Mouse (Mus musculus) right cerebral cortex, postnatal 14 days (tissue): Measurements from ENCODE around the gene Nlgn1.

ENCODE experiments used
- DNase-seq: peaks from one replicate; pipeline ENCODE4 v3.0.0; 2022

Gene Nlgn1

DNA sequence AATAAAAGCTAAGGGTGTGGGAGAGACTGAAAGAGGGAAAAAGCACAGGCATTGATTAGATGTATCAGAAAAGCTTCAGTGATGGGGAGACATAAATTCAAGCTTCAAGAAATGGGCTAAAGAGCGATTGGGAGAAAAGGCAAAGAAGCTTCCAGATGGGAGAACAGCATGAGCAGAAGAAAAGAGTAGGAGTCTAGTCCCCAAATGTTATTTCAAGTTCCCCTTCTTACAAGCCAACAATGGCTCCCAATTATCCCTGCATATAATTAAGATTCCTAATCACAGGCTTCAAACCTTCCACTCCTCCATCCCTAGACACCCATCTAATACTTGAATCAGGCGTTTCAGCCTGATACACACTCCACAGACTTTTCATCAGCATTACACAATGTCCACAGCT lies 292.6 kb downstream of the Nlgn1 start:
- no peak for DNase-seq

DNA sequence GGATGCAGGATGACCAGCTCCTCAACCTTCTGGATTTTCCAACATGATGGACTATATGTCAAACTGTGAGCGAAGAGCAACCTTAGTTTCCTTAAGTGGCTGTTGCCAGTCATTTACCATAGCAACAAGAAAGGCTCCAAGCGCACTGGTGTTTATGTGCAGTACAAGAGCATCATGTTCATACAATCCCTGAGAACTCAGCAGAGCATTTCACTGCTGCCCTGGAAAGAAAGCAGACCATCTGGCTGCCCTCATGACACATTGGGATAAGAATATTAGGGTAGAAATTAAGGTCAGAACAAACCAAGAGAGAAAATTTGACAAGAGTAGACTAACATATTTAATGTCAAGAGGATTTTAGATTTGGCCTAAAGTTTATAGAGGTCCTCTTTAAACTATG lies 306.2 kb downstream of the Nlgn1 start:
- DNase-seq = no peak

DNA sequence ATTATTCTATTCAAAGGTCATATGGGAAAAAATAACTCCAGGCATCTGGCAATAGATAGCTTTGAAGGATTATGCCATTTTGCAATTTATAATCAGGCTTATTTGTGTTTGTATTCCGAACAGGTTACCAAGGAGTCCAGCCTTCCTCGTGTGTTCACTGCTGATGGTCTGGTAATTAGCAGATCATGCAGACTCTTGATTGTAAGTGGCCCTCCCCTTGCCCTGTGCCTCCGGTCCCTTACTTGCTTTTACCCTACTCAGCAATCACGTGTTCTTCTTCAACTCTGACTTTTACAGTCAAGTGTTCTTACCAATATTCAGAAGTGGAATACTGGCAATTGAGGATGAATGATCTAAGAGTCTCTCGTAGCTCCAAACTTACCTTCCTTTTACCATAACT lies 309.0 kb downstream of the Nlgn1 start:
- DNase-seq = no peak

DNA sequence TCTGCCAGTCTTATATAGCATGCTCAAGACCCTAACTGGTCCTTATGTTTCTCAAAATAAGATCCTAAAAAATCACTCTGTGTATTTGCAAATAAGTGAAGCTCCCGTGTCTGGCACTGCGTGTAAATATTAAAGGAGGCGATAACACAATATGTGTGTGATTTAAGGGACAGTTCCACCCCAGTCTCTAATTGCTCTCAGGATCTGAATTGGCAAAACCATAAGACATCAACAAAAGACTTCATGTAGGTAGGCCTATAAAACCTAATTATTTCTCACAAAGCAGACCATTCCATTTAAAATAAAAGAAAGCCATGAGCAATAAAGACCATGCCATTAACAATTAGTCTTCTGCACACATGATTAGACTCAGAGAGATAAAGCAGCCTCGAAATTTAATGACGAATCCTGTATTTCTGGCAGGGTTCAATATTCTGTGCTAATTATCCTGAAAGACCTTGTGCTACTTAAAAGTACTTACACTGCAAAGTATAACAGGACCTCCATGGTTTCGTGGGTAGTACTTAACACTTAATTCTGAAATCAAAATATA lies 310.6 kb downstream of the Nlgn1 start:
- no peak for DNase-seq

DNA sequence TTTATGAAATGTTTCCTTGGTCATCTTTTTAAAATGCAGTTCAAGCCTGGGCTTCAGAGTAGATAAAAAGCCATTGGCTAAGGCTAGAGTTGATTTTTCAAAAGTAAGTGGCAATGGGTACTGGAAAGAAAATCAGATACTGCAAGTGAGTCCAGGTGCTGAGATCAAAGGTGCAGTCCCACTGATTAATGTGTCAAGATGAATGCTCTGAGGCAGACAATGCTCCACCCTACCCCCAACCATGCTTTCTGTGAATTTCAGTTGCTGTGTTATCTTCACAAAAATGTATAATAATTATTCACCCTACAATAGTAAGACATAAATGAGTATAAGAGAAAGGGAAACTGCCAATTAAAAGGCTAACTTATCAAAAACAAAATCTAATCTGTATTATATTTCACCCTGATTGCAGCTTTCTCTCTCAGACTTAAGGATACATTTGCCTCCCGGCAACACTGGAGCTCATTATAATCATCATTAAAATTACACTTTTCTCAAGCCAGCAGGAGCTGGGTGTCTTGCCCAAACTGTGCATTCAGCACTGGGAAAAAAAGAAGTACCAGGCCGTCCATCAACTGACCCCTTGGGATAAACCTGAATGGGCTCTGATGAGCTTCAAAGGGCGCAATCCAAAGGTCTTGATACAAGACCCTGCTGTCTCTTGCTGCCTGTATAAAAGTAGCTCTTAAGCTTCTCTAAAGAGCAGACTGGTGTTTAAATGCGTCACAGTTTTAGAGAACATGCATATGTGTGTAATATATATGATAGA lies 320.8 kb downstream of the Nlgn1 start:
- no peak for DNase-seq

DNA sequence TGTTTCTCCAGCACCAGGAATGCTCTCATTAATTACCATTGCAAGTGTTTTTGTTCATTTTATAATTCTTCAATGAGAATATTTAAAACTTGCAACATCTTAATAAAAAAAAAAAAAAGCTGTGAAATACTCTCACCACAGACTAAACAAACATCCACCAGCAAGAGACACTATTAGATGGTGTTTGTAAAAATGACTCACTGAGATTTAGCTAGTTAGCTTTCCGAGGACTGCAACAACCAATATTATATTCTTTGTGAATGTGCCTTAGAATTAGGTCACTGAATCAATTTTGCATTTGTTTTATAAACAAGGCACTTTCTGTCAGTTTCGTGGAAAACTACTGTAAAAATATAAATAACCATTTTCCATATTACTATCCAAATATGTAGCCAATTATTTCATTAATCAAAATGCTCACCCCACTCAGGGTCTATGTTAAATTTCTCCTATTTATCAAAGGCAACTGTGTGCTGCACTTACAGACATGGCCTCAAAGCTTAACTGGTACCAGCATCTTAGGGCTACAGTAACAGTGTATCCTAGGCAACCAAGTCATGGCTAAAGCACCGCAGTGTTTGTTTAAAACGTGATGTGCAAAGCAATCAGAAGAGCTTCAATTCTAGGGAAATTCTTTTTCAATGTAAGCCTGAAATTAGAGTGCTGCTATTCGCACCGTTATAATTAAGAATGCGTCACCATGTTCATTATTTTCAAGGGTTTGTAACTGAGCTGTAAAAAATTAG lies 329.2 kb downstream of the Nlgn1 start:
- no peak for DNase-seq

DNA sequence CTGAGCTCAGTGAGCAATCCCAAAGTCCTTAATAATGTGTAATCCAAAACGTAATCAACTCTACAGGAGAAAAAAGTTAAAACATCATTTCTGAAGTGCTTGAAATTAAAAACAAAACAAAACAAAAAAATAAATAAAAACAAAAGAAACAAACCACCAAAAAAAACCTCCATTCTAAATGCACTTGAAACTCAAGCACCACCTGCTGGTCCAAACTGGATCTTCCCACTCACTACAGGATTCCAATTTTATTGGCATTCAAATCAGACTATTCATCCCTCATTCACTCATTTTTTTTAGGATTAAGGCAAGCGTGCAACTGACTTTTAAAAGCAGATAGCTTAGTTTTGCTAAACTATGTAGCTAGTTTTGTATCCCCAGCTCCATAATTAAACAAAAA lies 329.9 kb downstream of the Nlgn1 start:
- DNase-seq = peak; percentile 21

DNA sequence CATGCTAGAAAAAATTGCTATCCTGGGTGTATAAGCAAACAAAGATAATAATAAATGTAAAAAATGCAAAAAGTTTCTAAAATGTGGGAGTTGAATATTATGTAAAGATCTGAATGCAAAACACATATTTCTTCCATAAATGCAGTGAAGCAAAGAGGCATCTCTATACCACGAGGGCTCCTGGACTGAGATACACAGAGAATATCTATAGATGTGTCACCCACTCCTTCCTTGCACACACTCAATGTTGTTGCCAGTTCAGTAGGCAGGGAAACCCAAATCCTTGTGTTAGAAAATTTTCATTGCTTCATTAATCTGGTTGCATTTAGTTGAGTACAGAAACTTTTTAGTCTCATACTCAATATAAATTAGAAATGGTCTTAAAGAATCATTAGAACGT lies 364.7 kb downstream of the Nlgn1 start:
- DNase-seq = no peak

DNA sequence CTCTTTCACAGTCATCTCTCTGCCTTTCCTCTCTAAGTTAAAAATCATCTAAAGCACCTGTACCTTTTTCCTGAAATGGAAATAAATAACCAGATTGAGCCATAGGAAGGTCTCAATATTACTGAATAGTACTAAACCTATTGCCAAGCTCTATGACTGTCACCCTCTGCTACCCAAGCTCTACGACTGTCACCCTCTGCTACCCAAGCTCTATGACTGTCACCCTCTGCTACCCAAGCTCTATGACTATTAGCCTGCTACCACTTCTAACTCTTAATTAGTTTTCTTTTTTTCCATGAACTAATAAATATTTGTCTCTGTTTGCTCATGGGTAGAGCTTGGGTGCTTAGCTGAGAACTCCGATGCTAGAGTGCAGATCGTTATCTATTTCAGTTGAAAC lies 368.0 kb downstream of the Nlgn1 start:
- DNase-seq = no peak

DNA sequence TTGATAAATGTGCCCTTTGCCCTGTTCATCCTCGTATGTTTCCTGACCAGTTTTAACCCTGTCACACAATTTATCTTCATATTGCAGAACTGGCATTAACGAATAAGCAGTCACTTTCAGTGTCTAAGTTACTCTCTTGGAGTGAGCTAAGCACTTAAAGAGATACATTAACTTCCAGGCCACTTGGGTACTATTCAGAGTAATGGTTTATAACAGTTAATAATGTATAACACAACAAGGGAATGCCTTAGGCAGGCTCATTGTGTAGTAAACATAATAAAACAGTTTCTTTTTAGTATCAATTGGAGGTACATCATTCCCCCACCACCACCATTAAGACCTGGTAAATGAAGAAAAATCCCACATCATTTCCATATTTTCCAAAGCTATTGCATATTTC lies 368.7 kb downstream of the Nlgn1 start:
- DNase-seq = no peak

DNA sequence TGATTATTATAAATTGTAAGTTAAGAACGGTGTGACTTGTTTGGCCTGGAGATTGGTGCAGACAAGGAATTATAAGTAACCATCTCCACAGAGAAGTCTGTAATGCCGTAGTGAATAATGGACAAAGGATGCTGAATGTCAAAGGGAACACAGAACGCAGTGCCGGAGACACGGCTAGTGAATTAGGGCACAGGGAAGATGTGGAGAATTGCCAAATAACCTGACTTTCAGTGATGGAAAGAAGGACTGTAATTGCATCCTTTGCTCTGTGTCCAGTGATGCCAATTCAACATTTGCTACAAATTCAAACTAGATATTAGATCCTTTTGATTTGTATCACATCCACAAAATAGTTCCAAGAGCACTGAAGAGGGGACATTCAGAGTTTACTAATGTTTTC lies 415.7 kb downstream of the Nlgn1 start:
- DNase-seq = no peak

DNA sequence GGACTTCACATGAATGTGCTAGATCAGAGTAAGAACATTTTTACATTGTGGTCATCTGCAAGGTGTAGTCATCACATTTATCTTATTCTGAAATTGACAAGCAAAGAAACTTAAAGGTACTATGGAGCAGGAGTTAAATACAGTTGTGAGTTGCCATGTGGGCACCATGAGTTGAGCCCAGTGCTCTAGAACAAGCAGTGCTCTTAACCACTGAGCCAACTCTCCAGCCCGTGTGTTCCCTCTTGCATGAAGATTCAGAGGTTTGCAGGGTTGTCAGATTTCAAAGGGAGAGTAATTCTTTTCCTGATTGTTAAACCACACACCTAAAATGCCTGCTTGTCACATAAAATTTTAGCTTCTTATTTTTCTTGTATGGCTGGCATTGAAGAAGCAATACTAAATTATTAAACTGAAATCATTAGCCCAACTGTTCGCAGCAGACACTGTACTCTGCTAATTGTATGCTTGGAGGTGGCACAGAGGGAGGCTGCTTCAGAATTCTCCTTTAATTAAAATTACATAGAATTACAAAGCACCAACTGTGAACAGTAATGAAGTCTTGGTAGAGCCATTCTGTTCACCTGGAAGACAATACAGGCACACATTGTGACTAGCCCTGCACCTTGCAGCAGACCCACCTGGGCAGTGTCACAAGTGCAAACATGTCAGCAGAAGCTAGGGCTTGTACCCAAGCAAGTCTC lies 417.7 kb downstream of the Nlgn1 start:
- DNase-seq = no peak

DNA sequence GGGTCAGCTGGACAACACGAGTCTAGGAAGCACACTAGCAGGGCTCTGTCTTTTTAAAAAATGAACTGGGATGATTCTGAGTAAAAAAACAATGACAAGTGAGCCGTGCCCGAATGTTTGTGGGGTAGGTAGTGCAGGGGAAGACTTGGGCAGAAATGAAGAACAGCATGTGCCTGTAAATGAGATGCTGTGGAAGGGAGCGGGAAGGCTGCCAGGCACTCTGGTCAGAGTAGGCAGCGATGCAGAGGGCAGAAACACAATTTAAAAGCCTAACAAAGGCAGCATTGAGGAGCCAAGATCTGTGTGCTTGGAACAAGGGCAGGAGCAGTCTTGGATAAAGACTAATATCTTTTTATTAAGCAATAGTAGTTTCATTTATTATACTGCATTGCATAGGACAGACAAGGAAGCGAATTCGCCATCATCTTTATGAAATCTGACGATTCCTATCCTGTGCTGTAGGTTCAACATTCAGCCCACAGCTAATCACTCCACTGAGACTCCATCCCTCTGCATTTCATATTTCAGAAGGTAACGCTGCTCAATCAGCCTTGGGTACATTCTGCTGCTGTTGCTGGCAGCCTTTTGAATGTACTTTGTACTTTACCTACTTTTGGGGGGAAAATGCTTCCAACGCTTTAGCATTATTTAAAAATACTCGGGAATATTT lies 429.0 kb downstream of the Nlgn1 start:
- DNase-seq = peak; percentile 66

DNA sequence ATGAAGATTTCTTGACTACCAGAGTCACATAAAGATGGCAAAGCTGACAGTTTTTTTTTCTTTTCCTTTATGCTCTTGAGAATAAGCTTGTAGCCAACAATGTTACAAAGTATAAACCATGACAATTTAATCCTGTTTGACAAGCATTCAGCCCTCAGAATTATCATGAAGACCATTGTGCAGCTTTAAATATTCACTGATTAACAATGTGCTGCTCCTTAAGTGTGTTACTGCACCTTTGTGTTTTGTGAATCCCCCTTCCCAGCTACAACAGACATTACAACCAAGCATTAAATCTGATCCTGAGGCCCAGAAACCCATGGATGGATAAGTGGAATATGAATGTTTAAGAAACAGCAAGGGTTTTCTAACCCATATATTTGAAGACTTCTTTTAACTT lies 434.8 kb downstream of the Nlgn1 start:
- no peak for DNase-seq

DNA sequence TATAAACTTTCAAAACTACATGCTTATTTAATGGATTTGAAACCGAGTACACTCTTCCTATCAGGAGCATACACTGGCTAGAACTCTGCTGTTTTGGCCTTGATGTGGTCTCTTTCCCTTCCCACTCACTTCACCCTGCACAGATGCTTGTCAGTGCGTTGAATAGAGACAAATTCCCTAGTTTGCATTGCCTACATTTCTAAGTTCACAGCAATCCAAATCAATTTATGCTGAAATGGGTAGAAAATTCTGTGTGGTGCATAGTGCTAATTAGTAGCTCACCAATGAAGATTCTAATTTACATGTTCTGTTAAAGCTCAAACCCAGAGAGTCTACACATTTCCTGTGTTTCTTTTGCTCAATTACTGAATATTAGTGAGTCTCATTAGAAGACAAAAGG lies 447.5 kb downstream of the Nlgn1 start:
- DNase-seq = no peak

DNA sequence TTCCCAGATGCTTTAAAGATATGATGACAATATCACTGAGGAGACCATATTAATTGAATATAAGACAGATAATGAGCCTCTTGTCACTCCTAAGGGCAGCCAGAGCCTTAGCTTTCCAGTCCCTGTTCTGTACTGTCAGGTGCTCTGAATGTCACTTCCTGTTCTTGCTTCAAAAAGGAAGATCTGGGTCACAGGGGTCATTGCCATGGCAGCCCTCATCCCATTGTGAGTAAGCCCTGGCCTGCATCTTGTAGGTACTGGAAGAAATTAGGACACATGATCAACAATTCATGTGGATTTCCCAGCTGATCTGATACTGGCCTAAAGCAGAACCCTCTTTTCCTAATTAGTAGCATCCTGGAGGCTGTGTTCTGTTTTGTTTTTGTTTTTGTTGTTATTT lies 463.1 kb downstream of the Nlgn1 start:
- DNase-seq = no peak

DNA sequence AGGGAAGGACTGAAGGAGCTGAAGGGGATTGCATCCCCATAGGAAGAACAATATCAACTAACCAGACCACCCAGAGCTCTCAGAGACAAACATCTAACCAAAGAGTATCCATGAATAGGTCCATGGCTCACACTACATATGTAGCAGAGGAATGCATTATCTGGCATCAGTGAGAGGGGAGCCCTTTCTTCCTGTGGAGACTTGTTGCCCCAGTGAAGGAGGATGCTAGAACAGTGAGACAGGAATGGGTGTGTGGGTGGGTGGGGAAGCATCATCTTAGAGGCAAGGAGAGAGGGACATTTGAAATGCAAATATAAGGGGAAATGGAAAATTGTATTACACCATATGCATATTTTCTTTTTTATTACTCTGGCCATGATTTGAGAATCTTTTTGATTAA lies 473.9 kb downstream of the Nlgn1 start:
- DNase-seq = no peak

DNA sequence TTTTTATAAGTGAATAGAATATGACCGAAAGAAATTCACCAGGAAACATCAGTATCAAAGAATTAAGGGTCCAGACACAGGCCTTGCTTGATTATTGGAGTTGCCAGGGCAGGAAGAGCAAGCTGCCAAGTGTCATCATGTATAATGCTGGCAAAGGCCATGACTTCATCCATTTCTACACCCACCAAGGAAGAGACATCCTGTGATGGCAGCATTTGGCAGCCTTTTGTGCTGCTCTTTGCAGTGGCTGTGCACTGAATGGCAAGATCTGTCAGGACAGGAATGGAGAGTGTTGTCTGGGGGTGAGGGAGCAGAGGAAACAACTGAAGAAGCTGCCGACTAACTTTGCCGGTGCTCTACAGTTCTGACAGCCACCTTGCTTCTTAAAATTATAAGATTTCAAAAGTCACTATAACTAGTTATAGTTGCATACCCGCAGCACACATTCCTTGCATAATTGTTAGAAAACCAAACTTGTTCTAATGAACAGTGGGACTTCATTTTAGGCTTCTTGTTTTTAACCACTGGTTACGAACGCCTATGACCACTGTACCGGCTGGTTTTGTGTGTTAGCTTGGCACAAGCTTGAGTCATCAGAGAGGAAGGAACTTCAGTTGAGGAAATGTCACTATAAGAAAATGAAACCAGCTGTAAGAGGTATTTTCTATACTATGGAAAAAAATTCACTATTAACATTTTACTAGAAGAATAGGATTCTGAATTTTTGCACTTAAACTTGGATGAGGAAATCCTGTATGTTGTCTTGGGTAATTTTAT lies 487.4 kb downstream of the Nlgn1 start:
- DNase-seq = no peak

DNA sequence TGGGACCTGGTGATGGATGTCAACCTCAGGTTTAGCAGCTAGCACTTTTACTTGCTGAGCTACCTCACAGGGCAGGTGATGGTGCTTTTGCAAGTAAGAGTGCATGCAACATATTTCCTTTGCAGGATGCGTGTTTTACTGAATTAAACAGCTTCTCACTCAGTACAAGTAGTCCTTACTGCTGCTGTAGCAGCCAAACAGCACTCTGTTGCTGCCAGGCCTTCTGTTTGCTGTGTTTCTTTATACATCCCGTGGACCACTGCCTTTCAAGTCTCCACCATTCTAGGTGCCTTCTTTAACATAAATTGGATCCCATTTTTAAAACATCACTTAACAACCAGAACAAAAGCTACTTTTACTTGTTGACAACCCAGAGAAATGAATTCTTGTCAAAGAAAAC lies 502.0 kb downstream of the Nlgn1 start:
- DNase-seq = no peak

DNA sequence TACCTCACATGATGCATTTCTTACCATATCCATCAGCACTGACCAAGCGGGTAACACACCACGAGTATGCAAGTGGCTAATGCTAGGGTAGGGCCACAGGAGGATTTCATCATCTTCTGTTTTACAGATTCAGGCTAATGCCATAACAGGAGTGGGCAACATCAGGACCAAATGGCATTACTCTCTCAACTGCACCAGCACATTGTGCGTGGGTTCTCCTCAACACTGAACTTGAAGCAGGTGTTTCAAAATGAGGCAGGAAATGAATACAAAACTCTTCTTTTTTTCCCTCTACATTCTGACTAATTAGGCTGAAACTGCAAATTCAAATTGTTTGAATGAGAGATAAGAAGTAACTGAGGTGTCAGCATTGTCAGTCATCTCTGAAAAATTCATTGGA lies 518.9 kb downstream of the Nlgn1 start:
- DNase-seq = no peak

DNA sequence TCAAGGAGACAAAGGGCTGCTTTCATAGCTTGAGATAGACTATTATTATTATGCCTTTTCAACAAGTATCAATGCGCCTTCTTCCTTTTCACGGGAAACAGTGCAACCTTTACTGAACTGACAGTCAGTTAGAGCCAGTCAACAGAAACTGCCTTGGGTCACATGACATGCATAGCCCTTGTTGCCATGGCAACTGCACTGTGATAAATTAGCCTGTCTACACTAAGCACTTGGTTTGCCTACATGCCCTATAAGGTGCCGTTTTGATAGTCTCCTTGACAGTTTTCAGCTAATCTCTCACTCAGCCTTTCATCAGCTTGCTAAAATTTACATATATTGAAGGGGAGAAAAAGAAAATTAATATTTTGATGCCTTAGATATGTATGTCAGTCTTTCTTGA lies 524.7 kb downstream of the Nlgn1 start:
- peak; percentile 52 for DNase-seq

DNA sequence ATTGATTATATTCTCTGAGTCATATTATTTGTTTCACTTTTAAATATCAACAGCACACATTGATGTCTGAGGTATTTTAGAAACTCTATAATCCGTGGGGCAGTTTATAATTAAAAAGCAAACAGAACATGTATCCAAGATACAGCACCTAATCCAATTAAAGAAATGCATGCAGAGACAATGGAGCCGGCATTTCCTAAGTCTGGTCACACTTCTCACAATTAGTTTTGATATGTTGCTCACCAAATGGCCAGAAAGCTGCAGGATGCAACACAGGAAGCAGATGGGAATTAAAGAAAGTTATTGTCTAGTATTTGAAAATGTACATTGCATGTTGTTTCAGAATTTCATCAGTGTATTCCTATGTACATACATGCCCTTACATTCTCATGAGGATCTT lies 550.6 kb downstream of the Nlgn1 start:
- no peak for DNase-seq
